Mouse (Mus musculus): ENCODE measurements around the gene Fsip1.

GRCm38 (mm10) chr2:118115647-118116046 lies 141.1 kb downstream of the Fsip1 start:
- TF ChIP-seq CTCF (IDR thresholded peaks at IDR 0.05; ENCODE audit: extremely low read depth, insufficient read depth, insufficient read length, insufficient replicate concordance) (no peak), POLR2A (IDR thresholded peaks at IDR 0.05; ENCODE audit: low read depth, low read length) (no peak)
